Mouse (Mus musculus) erythroblast, embryonic 14.5 days (primary cell): ENCODE results near the gene Ivl. TPM values are rescaled to one million over a fixed set of nuclear protein-coding genes. Genes with fewer than 3 reads are reported as not detected.

Source experiments
- H3K27me3 ChIP-seq: 2 replicates; pipeline ENCODE4 v1.6.1; 2012; ENCODE audit warnings: inconsistent platforms; ENCODE audit not compliant: control insufficient read depth
- H3K36me3 ChIP-seq: 2 replicates; pipeline ENCODE4 v1.6.1; 2012; ENCODE audit warnings: mild to moderate bottlenecking, inconsistent platforms; ENCODE audit not compliant: control insufficient read depth
- H3K4me1 ChIP-seq: 2 replicates; pipeline ENCODE4 v1.6.1; 2012; ENCODE audit warnings: inconsistent platforms; ENCODE audit not compliant: control insufficient read depth
- H3K4me3 ChIP-seq: replicated peaks from 2 replicates; pipeline ENCODE3; 2012; ENCODE audit warnings: moderate library complexity, mild to moderate bottlenecking, inconsistent platforms
- H3K9me3 ChIP-seq: 2 replicates; pipeline ENCODE4 v1.6.1; 2012; ENCODE audit warnings: low read length, inconsistent platforms, mixed read lengths; ENCODE audit not compliant: control insufficient read depth
- GATA1 ChIP-seq: IDR thresholded peaks from 2 replicates; pipeline ENCODE4 v1.6.1; 2012; ENCODE audit warnings: low read length, inconsistent platforms, mixed read lengths
- TAL1 ChIP-seq: IDR thresholded peaks from 3 replicates; pipeline ENCODE4 v1.6.1; 2012; ENCODE audit warnings: low read length, inconsistent platforms, mixed read lengths
- polyA plus RNA-seq: library from polyadenylated mRNA; stranded (reverse); fragments of >175 nt; gene quantifications from 2 replicates; pipeline ENCODE4 v1.2.3, GENCODE M21; 2012

Ivl gene
- polyA plus RNA-seq: not detected in 2 replicates

GRCm38 (mm10) chr3:92573449-92574041, at the start of gene Ivl:
TSS of gene Ivl (minus strand) at chr3:92573735.
- Histone ChIP-seq H3K36me3 (no peaks in the 10 kb centered on the region), H3K9me3 (no peaks in the 10 kb centered on the region), H3K4me1 (no peaks in the 10 kb centered on the region), H3K27me3 (no peaks in the 10 kb centered on the region), H3K4me3 (no peak within 1 kb of the TSS)
- TF ChIP-seq GATA1 (no peak), TAL1 (no peak)

- Histone ChIP-seq H3K4me1 (no peaks in the 10 kb centered on the region), H3K9me3 (no peaks in the 10 kb centered on the region)
- TF ChIP-seq GATA1: no peak
- no peak for TF ChIP-seq TAL1
Observed at GRCm38 (mm10) chr3:92621560-92621959, 48.0 kb upstream of the Ivl start, which contains the start of gene Lce6a. TSS of gene Lce6a (minus strand) at chr3:92621660.

GRCm38 (mm10) chr3:92609804-92610203, 36.3 kb upstream of the Ivl start:
- no peak for TF ChIP-seq TAL1

More at GRCm38 (mm10) chr3:92621560-92621959, 48.0 kb upstream of the Ivl start, which contains the start of gene Lce6a:
- Histone ChIP-seq H3K27me3 (no peaks in the 10 kb centered on the region), H3K36me3 (no peaks in the 10 kb centered on the region), H3K4me3 (no peak within 1 kb of the TSS)

GRCm38 (mm10) chr3:92607392-92607791, 33.9 kb upstream of the Ivl start, which contains the start of gene 2210017I01Rik:
TSS of gene 2210017I01Rik (minus strand) at chr3:92607492.
- no peaks in the 10 kb centered on the region for H3K4me1 ChIP-seq
- H3K36me3 ChIP-seq: no peaks in the 10 kb centered on the region
- no peaks in the 10 kb centered on the region for H3K9me3 ChIP-seq
- H3K4me3 ChIP-seq: no peak within 1 kb of the TSS
- no peak for TF ChIP-seq TAL1
- no peak for TF ChIP-seq GATA1
- no peaks in the 10 kb centered on the region for H3K27me3 ChIP-seq

More at GRCm38 (mm10) chr3:92609804-92610203, 36.3 kb upstream of the Ivl start:
- H3K4me1 ChIP-seq: no peaks in the 10 kb centered on the region
- no peak overlapping the region for H3K4me3 ChIP-seq
- H3K27me3 ChIP-seq: no peaks in the 10 kb centered on the region
- H3K9me3 ChIP-seq: no peaks in the 10 kb centered on the region
- no peaks in the 10 kb centered on the region for H3K36me3 ChIP-seq

GRCm38 (mm10) chr3:92602169-92602568, 28.6 kb upstream of the Ivl start:
- no peaks in the 10 kb centered on the region for H3K9me3 ChIP-seq
- no peaks in the 10 kb centered on the region for H3K36me3 ChIP-seq
- no peak for TF ChIP-seq TAL1
- TF ChIP-seq GATA1: no peak
- no peaks in the 10 kb centered on the region for H3K27me3 ChIP-seq
- H3K4me1 ChIP-seq: no peaks in the 10 kb centered on the region
- H3K4me3 ChIP-seq: no peak overlapping the region

- Histone ChIP-seq H3K27me3 (no peaks in the 10 kb centered on the region), H3K36me3 (no peaks in the 10 kb centered on the region)
Observed at GRCm38 (mm10) chr3:92600456-92600855, 26.9 kb upstream of the Ivl start.

GRCm38 (mm10) chr3:92599973-92600372, 26.4 kb upstream of the Ivl start:
- no peaks in the 10 kb centered on the region for H3K36me3 ChIP-seq
- TF ChIP-seq GATA1: no peak
- no peak for TF ChIP-seq TAL1
- no peaks in the 10 kb centered on the region for H3K9me3 ChIP-seq
- no peaks in the 10 kb centered on the region for H3K4me1 ChIP-seq
- H3K4me3 ChIP-seq: no peak overlapping the region
- no peaks in the 10 kb centered on the region for H3K27me3 ChIP-seq

More at GRCm38 (mm10) chr3:92600456-92600855, 26.9 kb upstream of the Ivl start:
- no peak for TF ChIP-seq GATA1
- TF ChIP-seq TAL1: no peak
- Histone ChIP-seq H3K9me3 (no peaks in the 10 kb centered on the region), H3K4me1 (no peaks in the 10 kb centered on the region), H3K4me3 (no peak overlapping the region)

- H3K4me1 ChIP-seq: no peaks in the 10 kb centered on the region
- no peaks in the 10 kb centered on the region for H3K27me3 ChIP-seq
- no peak for TF ChIP-seq GATA1
- no peak for TF ChIP-seq TAL1
- no peaks in the 10 kb centered on the region for H3K9me3 ChIP-seq
- H3K36me3 ChIP-seq: no peaks in the 10 kb centered on the region
- no peak overlapping the region for H3K4me3 ChIP-seq
Observed at GRCm38 (mm10) chr3:92598429-92598828, 24.9 kb upstream of the Ivl start.

- H3K4me3 ChIP-seq: no peak within 1 kb of the TSS
- H3K36me3 ChIP-seq: no peaks in the 10 kb centered on the region
- H3K9me3 ChIP-seq: no peaks in the 10 kb centered on the region
- no peaks in the 10 kb centered on the region for H3K27me3 ChIP-seq
- TF ChIP-seq GATA1: no peak
- TF ChIP-seq TAL1: no peak
- no peaks in the 10 kb centered on the region for H3K4me1 ChIP-seq
Observed at GRCm38 (mm10) chr3:92588858-92589257, 15.3 kb upstream of the Ivl start, which contains the start of gene Smcp. TSS of gene Smcp (minus strand) at chr3:92588997.
